Mouse (Mus musculus): ENCODE measurements around the gene Tcea2. TPM values are rescaled to one million over a fixed set of nuclear protein-coding genes. Genes with fewer than 3 reads are reported as not detected.
A peak's percentile ranks its signal among the peaks of the same experiment; 100 is the strongest.

Gene Tcea2
- polyA plus RNA-seq (2015; fragmentation: Nextera tagmentation; extraction: Ambion mirVana) = 1.3 and 2.7 TPM in 2 replicates

- H3K9me3 ChIP-seq (replicated peaks) = no peaks in the 10 kb centered on the region
- WGBS (ENCODE audit: insufficient replicate concordance) = under 1% methylated on average over 62 of the region's 69 CpGs
- H3K27me3 ChIP-seq = peaks cover 21% of the 10 kb centered on the region
- H3K36me3 ChIP-seq (replicated peaks) = no peaks in the 10 kb centered on the region; the same call in 1 of the 2 replicates
- peaks cover 32% of the 10 kb centered on the region for H3K4me1 ChIP-seq (replicated peaks)
- peak within 1 kb of the TSS; percentile 54 for H3K9ac ChIP-seq
- H3K4me3 ChIP-seq (replicated peaks) = peak within 1 kb of the TSS; percentile 60
- no peak within 1 kb of the TSS for H3K27ac ChIP-seq (replicated peaks)
- H3K4me2 ChIP-seq = peak within 1 kb of the TSS; percentile 81
- peak; percentile 22; the same call in 1 of the 2 replicates for ATAC-seq (ENCODE audit: insufficient read depth)
These were observed at the start of gene Tcea2 for GRCm38 (mm10) chr2:181679951-181680715. Tcea2 (plus strand) TSS chr2:181680310.

- no peak overlapping the region for H3K9ac ChIP-seq
- H3K27me3 ChIP-seq = no peaks in the 10 kb centered on the region
- H3K4me1 ChIP-seq (replicated peaks) = 0 out of 2 replicates have a peak, but pooled peaks cover 2% of the 10 kb centered on the region
- H3K27ac ChIP-seq (replicated peaks) = no peak overlapping the region
- no peak overlapping the region for H3K4me2 ChIP-seq
- H3K4me3 ChIP-seq (replicated peaks) = no peak overlapping the region
- no peak for ATAC-seq (ENCODE audit: insufficient read depth)
- H3K9me3 ChIP-seq (replicated peaks) = no peaks in the 10 kb centered on the region
- H3K36me3 ChIP-seq (replicated peaks) = peaks cover 66% of the 10 kb centered on the region
- WGBS (ENCODE audit: insufficient replicate concordance) = 86% methylated on average over 6 of the region's 6 CpGs
These were observed 47.5 kb upstream of the Tcea2 start for GRCm38 (mm10) chr2:181632624-181633023.

- no peak overlapping the region for H3K4me3 ChIP-seq (replicated peaks)
- H3K4me1 ChIP-seq (replicated peaks) = no peaks in the 10 kb centered on the region
- peaks cover 87% of the 10 kb centered on the region for H3K36me3 ChIP-seq (replicated peaks)
- no peak for ATAC-seq (ENCODE audit: insufficient read depth)
- no peak overlapping the region for H3K9ac ChIP-seq
- H3K4me2 ChIP-seq = no peak overlapping the region
- no peak overlapping the region for H3K27ac ChIP-seq (replicated peaks)
- H3K9me3 ChIP-seq (replicated peaks) = no peaks in the 10 kb centered on the region
- 78% methylated on average over 3 of the region's 3 CpGs for WGBS (ENCODE audit: insufficient replicate concordance)
- H3K27me3 ChIP-seq = no peaks in the 10 kb centered on the region
These were observed 44.2 kb upstream of the Tcea2 start for GRCm38 (mm10) chr2:181635865-181636264.

- Histone ChIP-seq H3K36me3 (replicated peaks) (peaks cover 89% of the 10 kb centered on the region), H3K4me1 (replicated peaks) (no peaks in the 10 kb centered on the region), H3K4me3 (replicated peaks) (no peak overlapping the region), H3K9me3 (replicated peaks) (no peaks in the 10 kb centered on the region), H3K4me2 (no peak overlapping the region), H3K27ac (replicated peaks) (no peak overlapping the region), H3K27me3 (no peaks in the 10 kb centered on the region), H3K9ac (no peak overlapping the region)
- 75% methylated on average over 2 of the region's 2 CpGs for WGBS (ENCODE audit: insufficient replicate concordance)
- ATAC-seq (ENCODE audit: insufficient read depth) = no peak
These were observed 35.7 kb upstream of the Tcea2 start for GRCm38 (mm10) chr2:181644361-181644760.

GRCm38 (mm10) chr2:181645666-181646065 is 34.4 kb upstream of the Tcea2 start:
- H3K9me3 ChIP-seq (replicated peaks) = no peaks in the 10 kb centered on the region
- H3K27ac ChIP-seq (replicated peaks) = no peak overlapping the region
- H3K27me3 ChIP-seq = no peaks in the 10 kb centered on the region
- no peak overlapping the region for H3K4me3 ChIP-seq (replicated peaks)
- no peak overlapping the region for H3K4me2 ChIP-seq
- H3K36me3 ChIP-seq (replicated peaks) = peaks cover 89% of the 10 kb centered on the region
- H3K9ac ChIP-seq = no peak overlapping the region
- no peak for ATAC-seq (ENCODE audit: insufficient read depth)
- no peaks in the 10 kb centered on the region for H3K4me1 ChIP-seq (replicated peaks)
- 89% methylated on average over 3 of the region's 3 CpGs for WGBS (ENCODE audit: insufficient replicate concordance)

- H3K27me3 ChIP-seq = no peaks in the 10 kb centered on the region
- H3K4me3 ChIP-seq (replicated peaks) = no peak overlapping the region
- H3K4me2 ChIP-seq = no peak overlapping the region
- H3K4me1 ChIP-seq (replicated peaks) = no peaks in the 10 kb centered on the region
- ATAC-seq (ENCODE audit: insufficient read depth) = no peak
- no peak overlapping the region for H3K9ac ChIP-seq
- no peak overlapping the region for H3K27ac ChIP-seq (replicated peaks)
- no peaks in the 10 kb centered on the region for H3K9me3 ChIP-seq (replicated peaks)
- peaks cover 90% of the 10 kb centered on the region for H3K36me3 ChIP-seq (replicated peaks)
- 82% methylated on average over 6 of the region's 6 CpGs for WGBS (ENCODE audit: insufficient replicate concordance)
These were observed 33.3 kb upstream of the Tcea2 start for GRCm38 (mm10) chr2:181646626-181647472.

- Histone ChIP-seq H3K27me3 (no peaks in the 10 kb centered on the region), H3K4me1 (replicated peaks) (no peaks in the 10 kb centered on the region), H3K4me2 (no peak overlapping the region), H3K36me3 (replicated peaks) (peaks cover 91% of the 10 kb centered on the region), H3K9me3 (replicated peaks) (no peaks in the 10 kb centered on the region), H3K9ac (no peak overlapping the region), H3K4me3 (replicated peaks) (no peak overlapping the region), H3K27ac (replicated peaks) (no peak overlapping the region)
- no peak for ATAC-seq (ENCODE audit: insufficient read depth)
- 90% methylated on average over 10 of the region's 10 CpGs for WGBS (ENCODE audit: insufficient replicate concordance)
These were observed 31.2 kb upstream of the Tcea2 start for GRCm38 (mm10) chr2:181648926-181649325.

GRCm38 (mm10) chr2:181653065-181653464 is 27.0 kb upstream of the Tcea2 start:
- Histone ChIP-seq H3K27ac (replicated peaks) (no peak overlapping the region), H3K4me3 (replicated peaks) (no peak overlapping the region), H3K9ac (no peak overlapping the region), H3K27me3 (no peaks in the 10 kb centered on the region), H3K4me1 (replicated peaks) (no peaks in the 10 kb centered on the region), H3K4me2 (no peak overlapping the region), H3K36me3 (replicated peaks) (peaks cover 85% of the 10 kb centered on the region), H3K9me3 (replicated peaks) (no peaks in the 10 kb centered on the region)
- ATAC-seq (ENCODE audit: insufficient read depth) = no peak

GRCm38 (mm10) chr2:181653523-181653922 is 26.6 kb upstream of the Tcea2 start:
- no peaks in the 10 kb centered on the region for H3K9me3 ChIP-seq (replicated peaks)
- no peak overlapping the region for H3K27ac ChIP-seq (replicated peaks)
- 0 out of 2 replicates have a peak, but pooled peaks cover 3% of the 10 kb centered on the region for H3K4me1 ChIP-seq (replicated peaks)
- H3K4me2 ChIP-seq = no peak overlapping the region
- 65% methylated on average over 1 of the region's 1 CpGs for WGBS (ENCODE audit: insufficient replicate concordance)
- no peak overlapping the region for H3K4me3 ChIP-seq (replicated peaks)
- no peak overlapping the region for H3K9ac ChIP-seq
- H3K36me3 ChIP-seq (replicated peaks) = peaks cover 80% of the 10 kb centered on the region
- ATAC-seq (ENCODE audit: insufficient read depth) = no peak
- no peaks in the 10 kb centered on the region for H3K27me3 ChIP-seq

GRCm38 (mm10) chr2:181656734-181657133 is 23.4 kb upstream of the Tcea2 start, which contains the start of gene Gm29797:
Gm29797 (plus strand) TSS chr2:181657034.
- Histone ChIP-seq H3K4me3 (replicated peaks) (no peak within 1 kb of the TSS), H3K4me2 (no peak within 1 kb of the TSS), H3K36me3 (replicated peaks) (peaks cover 49% of the 10 kb centered on the region), H3K4me1 (replicated peaks) (peaks cover 19% of the 10 kb centered on the region), H3K27me3 (no peaks in the 10 kb centered on the region), H3K9me3 (replicated peaks) (no peaks in the 10 kb centered on the region), H3K27ac (replicated peaks) (no peak within 1 kb of the TSS), H3K9ac (no peak within 1 kb of the TSS)
- WGBS (ENCODE audit: insufficient replicate concordance) = 67% methylated on average over 3 of the region's 3 CpGs
- no peak for ATAC-seq (ENCODE audit: insufficient read depth)

- ATAC-seq (ENCODE audit: insufficient read depth) = no peak
- Histone ChIP-seq H3K27ac (replicated peaks) (no peak overlapping the region), H3K4me2 (no peak overlapping the region), H3K4me3 (replicated peaks) (no peak overlapping the region), H3K4me1 (replicated peaks) (peaks cover 19% of the 10 kb centered on the region), H3K9ac (no peak overlapping the region), H3K9me3 (replicated peaks) (no peaks in the 10 kb centered on the region), H3K36me3 (replicated peaks) (peaks cover 42% of the 10 kb centered on the region), H3K27me3 (no peaks in the 10 kb centered on the region)
- 74% methylated on average over 2 of the region's 2 CpGs for WGBS (ENCODE audit: insufficient replicate concordance)
These were observed 22.7 kb upstream of the Tcea2 start for GRCm38 (mm10) chr2:181657441-181657840.

Measured in liver, embryonic 15.5 days (tissue).